In the genomic region with DNA sequence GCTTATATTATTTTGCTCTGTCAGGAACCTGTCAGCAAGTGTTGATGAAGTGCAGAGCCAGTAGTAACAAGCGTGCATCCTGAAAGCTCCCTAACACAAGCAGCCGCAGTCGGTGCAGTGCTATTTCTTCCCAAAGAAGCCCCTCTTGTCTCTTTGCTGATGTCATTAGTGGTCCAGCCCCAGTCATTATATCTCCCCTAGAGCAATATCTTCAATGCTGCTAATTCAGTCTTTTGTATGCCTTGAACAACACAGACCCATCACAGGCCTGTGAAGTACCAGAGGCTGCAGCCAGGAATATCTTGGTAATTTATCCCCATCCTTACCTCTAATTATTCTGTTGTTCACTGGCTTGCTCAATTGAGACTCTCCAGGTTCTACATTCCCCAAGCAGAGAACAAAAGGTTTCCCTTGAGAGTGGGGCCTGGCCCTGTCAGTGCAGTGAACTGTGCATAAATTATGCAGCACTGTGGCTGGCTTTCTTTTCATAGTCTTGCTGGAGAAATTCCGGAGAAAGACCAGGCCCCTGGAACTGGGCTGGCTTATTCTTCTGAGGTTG, we compare ENCODE assay signal across 8 mouse cellular contexts.
DNase-seq lines count a peak whose midpoint lies in the region; ATAC-seq and TF ChIP-seq lines count a peak whose summit lies in the region.

No protein-coding gene starts in this region.

- no peaks in the 10 kb centered on the region for H3K9me3 ChIP-seq in lung, embryonic 14.5 days (ENCODE audit: low read depth, low read length)
- no peaks in the 10 kb centered on the region for H3K9me3 ChIP-seq in forebrain, postnatal 0 days (ENCODE audit: low read length)
- H3K9me3 ChIP-seq in stomach, postnatal 0 days (ENCODE audit: control insufficient read depth, low read length): no peaks in the 10 kb centered on the region

- peak; percentile 23 for DNase-seq in lung, embryonic 14.5 days
- DNase-seq in lung, postnatal 4 days: no peak
- DNase-seq in forebrain, postnatal 0 days: peak; percentile 34
- peak; percentile 24 to 40 for DNase-seq in kidney, postnatal 36 days
- peak; percentile 15 for DNase-seq in stomach, postnatal 0 days (ENCODE audit: low spot score)
- no peak for DNase-seq in right cerebral cortex, postnatal 14 days
- DNase-seq in thymus, postnatal 0 days (ENCODE audit: low spot score): no peak

- no peaks in the 10 kb centered on the region for H3K36me3 ChIP-seq in lung, embryonic 14.5 days (ENCODE audit: insufficient read depth)
- no peaks in the 10 kb centered on the region for H3K36me3 ChIP-seq in forebrain, postnatal 0 days (ENCODE audit: insufficient read depth)
- no peaks in the 10 kb centered on the region for H3K36me3 ChIP-seq in stomach, postnatal 0 days (ENCODE audit: control insufficient read depth, insufficient read depth, low read length)

- 0 out of 2 replicates have a peak, but pooled peaks cover 3% of the 10 kb centered on the region for H3K4me1 ChIP-seq in lung, embryonic 14.5 days (ENCODE audit: insufficient read depth)
- H3K4me1 ChIP-seq in forebrain, postnatal 0 days (ENCODE audit: insufficient read depth): no peaks in the 10 kb centered on the region
- H3K4me1 ChIP-seq in stomach, postnatal 0 days (replicated peaks; ENCODE audit: control insufficient read depth, insufficient read depth): no peaks in the 10 kb centered on the region

- ATAC-seq in lung, embryonic 14.5 days (ENCODE audit: insufficient read depth): peak; percentile 38
- ATAC-seq in forebrain, postnatal 0 days: peak; percentile 91
- ATAC-seq in stomach, postnatal 0 days (ENCODE audit: low FRiP score, low TSS enrichment): peak; percentile 65; the same call in 1 of the 2 replicates
- ATAC-seq in erythroblast, adult 5-6 weeks (replicated peaks; ENCODE audit: low FRiP score, poor library complexity, severe bottlenecking): no peak

- TF ChIP-seq EP300 in stomach, postnatal 0 days (optimal IDR thresholded peaks at IDR 0.05): peak; percentile 63

- H3K4me3 ChIP-seq in lung, embryonic 14.5 days (ENCODE audit: low read depth, low read length): no peak overlapping the region
- no peak overlapping the region for H3K4me3 ChIP-seq in forebrain, postnatal 0 days (ENCODE audit: low read depth, low read length)
- H3K4me3 ChIP-seq in stomach, postnatal 0 days (ENCODE audit: low read depth, low read length): no peak overlapping the region

- H3K4me2 ChIP-seq in lung, embryonic 14.5 days: no peak overlapping the region
- H3K4me2 ChIP-seq in forebrain, postnatal 0 days (ENCODE audit: low read depth): no peak overlapping the region
- H3K4me2 ChIP-seq in stomach, postnatal 0 days (replicated peaks; ENCODE audit: low read depth): no peak overlapping the region

- H3K27ac ChIP-seq in lung, embryonic 14.5 days (ENCODE audit: low read depth): 0 out of 2 replicates have a peak overlapping the region, but pooled peaks have one; percentile 15
- H3K27ac ChIP-seq in forebrain, postnatal 0 days (ENCODE audit: low read depth, low read length): no peak overlapping the region
- no peak overlapping the region; the same call in 1 of the 2 replicates for H3K27ac ChIP-seq in stomach, postnatal 0 days (replicated peaks)

- no peak overlapping the region for H3K9ac ChIP-seq in lung, embryonic 14.5 days
- no peak overlapping the region for H3K9ac ChIP-seq in forebrain, postnatal 0 days
- no peak overlapping the region for H3K9ac ChIP-seq in stomach, postnatal 0 days (ENCODE audit: low read length)

- no peak for TF ChIP-seq CTCF in lung, embryonic 14.5 days (IDR thresholded peaks at IDR 0.05; ENCODE audit: low read depth)
- no peak for TF ChIP-seq CTCF in forebrain, postnatal 0 days (IDR thresholded peaks at IDR 0.05; ENCODE audit: low read depth)
- peak; percentile 13; the same call in 1 of the 2 replicates for TF ChIP-seq CTCF in stomach, postnatal 0 days (IDR thresholded peaks at IDR 0.05; ENCODE audit: low read depth)

- WGBS in lung, embryonic 14.5 days: 33% methylated on average over 4 of the region's 4 CpGs
- whole genome bisulfite sequencing in forebrain, postnatal 0 days: 12% methylated on average over 4 of the region's 4 CpGs
- 47% methylated on average over 4 of the region's 4 CpGs for WGBS in stomach, postnatal 0 days

- H3K27me3 ChIP-seq in lung, embryonic 14.5 days (ENCODE audit: insufficient read depth, low read length): no peaks in the 10 kb centered on the region
- H3K27me3 ChIP-seq in forebrain, postnatal 0 days (ENCODE audit: insufficient read depth, low read length): no peaks in the 10 kb centered on the region
- H3K27me3 ChIP-seq in stomach, postnatal 0 days (ENCODE audit: control insufficient read depth, insufficient read depth, low read length): no peaks in the 10 kb centered on the region

Comparison
In these comparisons a context has a peak if more than half of its experiments do, and no peak if none do; other contexts are left out.
1. DNase-seq: peak in lung, embryonic 14.5 days (single experiment), forebrain, postnatal 0 days (single experiment), kidney, postnatal 36 days (2 of 2) and stomach, postnatal 0 days (single experiment); none in lung, postnatal 4 days (0 of 2), right cerebral cortex, postnatal 14 days (single experiment) and thymus, postnatal 0 days (single experiment).